Mouse (Mus musculus) skeletal muscle tissue, postnatal 0 days (tissue): ENCODE data around the gene 4933402D24Rik. TPM values are rescaled to one million over a fixed set of nuclear protein-coding genes. Genes with fewer than 3 reads are reported as not detected.

Source experiments
- polyA plus RNA-seq: library from polyadenylated mRNA; unstranded; fragments of >200 nt; fragmentation: Nextera tagmentation; extraction: Ambion mirVana; gene quantifications from 2 replicates; pipeline ENCODE4 v1.2.1, GENCODE M21; 2015

4933402D24Rik gene
- polyA plus RNA-seq = not detected in 2 replicates

GRCm38 (mm10) chr1:63769167-63769566 lies at the start of gene 4933402D24Rik:
Gene 4933402D24Rik (minus strand): TSS chr1:63769267.

DNA sequence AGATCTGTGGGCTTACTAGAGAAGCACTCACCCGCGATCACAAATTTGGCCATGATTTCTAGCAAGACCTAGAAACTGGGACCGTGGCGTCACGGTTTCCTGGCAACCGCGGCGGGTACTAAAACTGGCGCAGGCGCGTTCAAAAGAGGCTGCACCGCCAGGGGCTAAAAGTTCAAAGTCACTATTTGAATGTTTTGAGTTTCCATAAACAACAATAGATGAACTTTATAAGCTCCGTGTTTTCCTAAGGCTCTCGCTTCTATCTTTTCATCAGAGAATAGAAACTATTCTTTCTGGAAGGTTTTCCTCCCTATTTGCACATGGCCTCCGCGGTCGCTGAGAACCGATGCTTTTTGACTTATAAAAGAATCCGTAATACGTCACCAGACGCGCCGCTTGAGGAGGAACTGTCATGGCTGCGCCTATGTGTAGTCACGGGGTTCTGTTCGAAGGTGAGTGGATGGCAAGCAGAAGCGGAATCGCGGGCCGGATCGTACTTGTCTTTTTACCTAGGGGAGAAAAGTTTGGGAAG lies 38.8 kb downstream of the 4933402D24Rik start, which contains the start of the genes Mdh1b and Fastkd2:
TSS of gene Mdh1b (minus strand) at position 79 of the 532 bp plus-strand sequence.
TSS of gene Fastkd2 (plus strand) at position 375 of the 532 bp plus-strand sequence.

Other genes starting within 250 kb of the 4933402D24Rik start
- not detected in 2 replicates for gene Gm39653, start 153.3 kb downstream of the 4933402D24Rik start, polyA plus RNA-seq
- not detected in 2 replicates for gene Dytn, start 82.3 kb downstream of the 4933402D24Rik start, polyA plus RNA-seq
- not detected in 2 replicates for gene Mdh1b, start 38.9 kb downstream of the 4933402D24Rik start, polyA plus RNA-seq
- 32.8 and 33.2 TPM in 2 replicates for gene Fastkd2, start 38.7 kb downstream of the 4933402D24Rik start, polyA plus RNA-seq